Mouse (Mus musculus) hematopoietic multipotent progenitor cell, adult 10-12 weeks (in vitro differentiated cells): Measurements from ENCODE around the gene Olfr1474. TPM values are rescaled to one million over a fixed set of nuclear protein-coding genes. Genes with fewer than 3 reads are reported as not detected.

Experiments used
- polyA plus RNA-seq: library from polyadenylated mRNA; stranded (reverse); fragments of >175 nt; gene quantifications from 2 replicates; pipeline ENCODE4 v1.2.3, GENCODE M21; 2012; ENCODE audit warnings: low replicate concordance

Gene Olfr1474
- polyA plus RNA-seq: not detected in 2 replicates

DNA sequence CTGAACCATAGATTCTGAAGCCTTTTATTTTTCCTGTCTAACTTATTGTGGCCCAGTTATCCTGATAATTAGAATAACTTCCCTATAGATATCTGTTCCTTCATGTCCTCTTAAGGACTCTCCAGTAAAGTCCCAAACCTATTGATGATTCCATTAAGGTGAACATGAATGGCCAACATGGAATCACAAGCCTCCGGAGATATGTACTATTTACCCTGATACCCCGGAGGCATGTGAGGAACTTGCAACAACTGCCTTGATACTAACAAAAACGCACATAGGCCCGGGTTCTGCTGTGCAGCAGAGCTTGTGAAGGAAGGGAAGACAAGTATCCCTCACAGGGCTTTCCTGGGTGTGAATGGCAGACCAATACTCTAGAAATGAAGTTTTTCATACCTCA lies at the start of gene Olfr1474:
Gene Olfr1474, plus strand, starts transcription at position 301 of the 400 bp plus-strand sequence.

DNA sequence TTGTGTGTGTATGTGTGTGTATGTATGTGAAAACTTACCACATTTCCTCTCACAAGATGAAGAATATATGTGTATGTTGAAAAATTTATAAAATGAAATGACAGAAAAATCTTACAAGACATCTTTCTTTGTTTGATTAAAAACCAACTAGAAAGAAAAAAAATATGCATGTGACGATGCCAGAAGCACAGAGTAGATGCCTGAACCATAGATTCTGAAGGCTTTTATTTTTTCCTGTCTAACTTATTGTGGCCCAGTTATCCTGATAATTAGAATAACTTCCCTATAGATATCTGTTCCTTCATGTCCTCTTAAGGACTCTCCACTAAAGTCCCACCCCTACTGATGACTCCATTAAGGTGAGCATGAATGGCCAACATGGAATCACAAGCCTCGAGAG lies 26.3 kb upstream of the Olfr1474 start, which contains the start of gene Olfr1471:
Gene Olfr1471, plus strand, starts transcription at position 301 of the 400 bp plus-strand sequence.

DNA sequence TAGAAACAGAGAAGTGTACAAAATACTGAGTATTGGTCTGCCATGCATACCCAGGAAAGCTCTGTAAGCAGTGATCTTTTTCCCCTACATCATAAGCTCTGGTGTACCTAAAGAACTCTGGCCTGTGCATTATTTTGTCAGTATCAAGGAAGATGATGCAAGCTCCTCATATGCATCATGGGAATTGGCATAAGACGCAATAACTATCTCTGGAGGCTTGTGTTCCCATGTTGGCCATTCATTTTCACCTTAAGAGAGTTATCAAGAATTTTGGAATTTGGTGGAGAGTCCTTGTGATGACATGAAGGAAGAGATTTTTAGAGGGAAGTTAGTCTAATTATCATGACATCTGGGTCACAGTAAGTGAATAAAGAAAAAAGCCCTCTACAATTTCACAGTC lies 13.4 kb upstream of the Olfr1474 start, which contains the start of gene Olfr1472:
Gene Olfr1472, minus strand, starts transcription at position 101 of the 400 bp plus-strand sequence.

DNA sequence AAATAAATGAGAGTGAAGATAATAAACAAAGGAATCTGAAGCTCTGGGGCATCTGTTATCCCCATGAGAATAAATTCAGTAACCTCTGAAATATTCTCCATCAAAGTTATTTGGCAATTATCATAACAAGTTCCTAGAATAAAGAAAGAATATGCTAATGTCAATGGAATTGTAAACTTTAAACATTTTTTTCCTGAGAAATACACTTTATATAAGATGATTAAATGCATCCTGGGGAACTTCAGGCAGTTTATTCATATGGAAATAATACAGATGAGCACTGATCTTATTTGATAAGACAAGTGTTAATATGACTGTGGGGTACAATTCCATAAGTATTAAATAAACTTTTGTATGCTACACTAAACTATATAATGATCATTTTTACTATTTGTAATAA lies 10.7 kb downstream of the Olfr1474 start, which contains the start of gene Olfr1475:
Gene Olfr1475, minus strand, starts transcription at position 101 of the 400 bp plus-strand sequence.

DNA sequence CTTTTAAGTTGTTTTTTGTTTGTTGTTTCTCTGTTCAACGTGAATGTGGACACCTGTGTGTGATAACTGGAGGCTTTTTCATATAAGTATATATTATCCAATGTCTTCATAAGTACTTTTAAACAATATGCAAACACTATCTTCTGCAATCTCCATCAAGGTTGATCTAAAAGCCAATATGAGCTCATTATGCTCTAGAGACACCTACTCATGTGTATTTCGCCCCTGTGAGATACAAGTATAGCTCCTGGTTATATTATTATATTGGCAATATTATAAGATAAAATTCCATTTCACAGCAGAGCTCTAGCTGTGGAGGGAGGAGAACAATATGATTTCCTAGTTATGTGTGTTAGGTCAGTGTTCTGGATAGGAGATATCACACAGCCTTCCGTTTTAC lies 30.9 kb downstream of the Olfr1474 start, which contains the start of gene Olfr1477:
Gene Olfr1477, plus strand, starts transcription at position 301 of the 400 bp plus-strand sequence.

Other genes starting within 250 kb of the Olfr1474 start
- not detected in 2 replicates for gene Olfr1463, start 238.2 kb upstream of the Olfr1474 start, polyA plus RNA-seq
- not detected in 2 replicates for gene Olfr1465, start 154.0 kb upstream of the Olfr1474 start, polyA plus RNA-seq
- gene Olfr1466, start 130.7 kb upstream of the Olfr1474 start, polyA plus RNA-seq: not detected in 2 replicates
- gene Olfr1467, start 107.3 kb upstream of the Olfr1474 start, polyA plus RNA-seq: not detected in 2 replicates
- gene Olfr1469, start 61.7 kb upstream of the Olfr1474 start, polyA plus RNA-seq: not detected in 2 replicates
- not detected in 2 replicates for gene Olfr1471, start 26.2 kb upstream of the Olfr1474 start, polyA plus RNA-seq
- gene Olfr1472, start 13.5 kb upstream of the Olfr1474 start, polyA plus RNA-seq: not detected in 2 replicates
- gene Olfr1475, start 10.6 kb downstream of the Olfr1474 start, polyA plus RNA-seq: not detected in 2 replicates
- gene Olfr1477, start 31.0 kb downstream of the Olfr1474 start, polyA plus RNA-seq: not detected in 2 replicates
- gene Olfr1480, start 58.3 kb downstream of the Olfr1474 start, polyA plus RNA-seq: not detected in 2 replicates
- gene Olfr1484, start 113.9 kb downstream of the Olfr1474 start, polyA plus RNA-seq: not detected in 2 replicates
- gene Olfr1487, start 147.8 kb downstream of the Olfr1474 start, polyA plus RNA-seq: 0.04 TPM in 1 of 2 replicates, not detected in the other
- not detected in 2 replicates for gene Olfr1489, start 162.1 kb downstream of the Olfr1474 start, polyA plus RNA-seq
- gene Olfr1490, start 181.5 kb downstream of the Olfr1474 start, polyA plus RNA-seq: not detected in 2 replicates
- not detected in 2 replicates for gene Olfr1491, start 227.7 kb downstream of the Olfr1474 start, polyA plus RNA-seq